Mouse (Mus musculus): ENCODE data around the gene Fasn. TPM values are rescaled to one million over a fixed set of nuclear protein-coding genes. Genes with fewer than 3 reads are reported as not detected.
"Not testable (repeated sequence)": the region's sequence is repeated elsewhere in the genome, so short reads cannot be mapped to it uniquely, and the experiment has no call there.

Fasn gene
- total RNA-seq, 2 experiments from 2014 or later, result 48.6 to 49.9 TPM

DNA sequence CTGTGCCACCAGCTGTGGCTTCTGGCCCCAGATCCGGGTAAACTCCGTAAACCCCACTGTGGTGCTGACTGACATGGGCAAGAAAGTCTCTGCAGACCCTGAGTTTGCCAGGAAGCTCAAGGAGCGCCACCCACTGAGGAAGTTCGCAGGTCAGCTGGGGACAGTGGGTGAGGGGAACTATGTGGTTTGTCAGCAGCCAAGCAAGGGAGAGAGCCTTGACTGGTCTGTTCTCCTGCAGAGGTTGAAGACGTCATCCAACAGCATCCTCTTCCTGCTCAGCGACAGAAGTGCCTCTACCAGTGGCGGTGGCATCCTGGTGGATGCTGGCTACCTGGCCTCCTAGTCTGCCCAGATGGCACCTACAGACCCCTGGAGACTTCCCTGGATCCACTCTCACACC lies 57.3 kb downstream of the Fasn start:
- DNase-seq (ENCODE audit: low spot score in 2 of 2), result not testable (repeated sequence)

DNA sequence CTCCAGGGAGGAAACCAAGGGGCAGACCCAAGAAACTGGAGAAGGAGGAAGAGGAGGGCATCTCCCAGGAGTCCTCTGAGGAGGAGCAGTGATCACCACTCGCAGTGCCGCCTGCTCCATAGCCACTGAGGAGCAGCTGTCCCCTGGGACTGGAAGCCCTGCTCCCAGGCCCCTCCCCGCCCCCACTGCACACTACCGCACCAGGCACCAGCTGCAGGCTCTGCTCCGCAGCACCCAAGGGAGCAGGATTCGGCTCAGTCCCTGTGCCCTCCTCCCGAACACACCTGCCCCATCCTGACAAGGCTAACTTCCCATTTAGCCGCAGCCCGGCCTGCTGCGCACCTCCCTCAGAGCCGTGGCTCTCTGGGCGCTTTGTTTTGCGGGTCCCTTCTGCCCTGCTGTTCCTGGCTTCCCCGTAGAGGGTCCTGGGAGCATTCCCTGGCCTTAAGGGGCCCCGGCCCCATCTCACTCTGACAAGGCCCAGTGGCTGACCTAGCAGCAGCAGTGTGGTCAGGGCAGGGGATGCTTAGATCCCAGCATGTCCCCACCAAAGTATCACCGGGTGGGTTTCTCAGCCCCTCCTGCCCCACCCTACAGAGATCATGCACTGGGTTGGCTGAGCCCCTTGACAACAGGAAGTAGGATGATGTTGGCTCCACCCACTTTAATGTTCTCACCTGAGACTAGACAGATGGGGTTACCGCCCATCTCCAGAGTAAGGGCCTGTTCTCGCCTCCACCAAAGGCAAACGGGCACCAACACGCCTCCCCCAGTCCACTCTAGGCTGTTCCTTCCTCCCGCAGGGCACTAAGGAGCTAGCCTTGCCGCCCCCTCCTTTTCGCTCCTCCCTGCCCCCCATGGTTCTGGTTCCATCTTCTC lies 61.0 kb downstream of the Fasn start:
- DNase-seq (ENCODE audit: low spot score in 2 of 2), result not testable (repeated sequence)

DNA sequence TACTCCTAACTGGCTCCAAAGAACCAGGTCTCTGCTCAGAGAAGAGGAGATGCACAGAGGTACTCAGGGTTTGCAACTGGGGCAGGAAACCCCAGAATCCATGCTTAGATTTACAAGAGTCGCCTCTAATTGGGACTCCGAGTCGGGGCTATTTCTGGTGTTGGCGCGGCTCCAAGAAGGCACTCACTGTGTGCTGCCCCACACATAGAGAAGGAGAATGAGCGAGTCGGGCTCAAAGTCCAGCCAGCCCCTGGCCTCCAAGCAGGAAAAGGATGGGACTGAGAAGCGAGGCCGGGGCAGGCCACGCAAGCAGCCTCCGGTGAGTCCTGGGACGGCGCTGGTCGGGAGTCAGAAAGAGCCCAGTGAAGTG lies 61.7 kb downstream of the Fasn start, which contains the start of gene Hmga1b:
TSS of gene Hmga1b (plus strand) at position 123 of the 370 bp plus-strand sequence.
- not testable (repeated sequence) for DNase-seq (ENCODE audit: low spot score in 2 of 2)

DNA sequence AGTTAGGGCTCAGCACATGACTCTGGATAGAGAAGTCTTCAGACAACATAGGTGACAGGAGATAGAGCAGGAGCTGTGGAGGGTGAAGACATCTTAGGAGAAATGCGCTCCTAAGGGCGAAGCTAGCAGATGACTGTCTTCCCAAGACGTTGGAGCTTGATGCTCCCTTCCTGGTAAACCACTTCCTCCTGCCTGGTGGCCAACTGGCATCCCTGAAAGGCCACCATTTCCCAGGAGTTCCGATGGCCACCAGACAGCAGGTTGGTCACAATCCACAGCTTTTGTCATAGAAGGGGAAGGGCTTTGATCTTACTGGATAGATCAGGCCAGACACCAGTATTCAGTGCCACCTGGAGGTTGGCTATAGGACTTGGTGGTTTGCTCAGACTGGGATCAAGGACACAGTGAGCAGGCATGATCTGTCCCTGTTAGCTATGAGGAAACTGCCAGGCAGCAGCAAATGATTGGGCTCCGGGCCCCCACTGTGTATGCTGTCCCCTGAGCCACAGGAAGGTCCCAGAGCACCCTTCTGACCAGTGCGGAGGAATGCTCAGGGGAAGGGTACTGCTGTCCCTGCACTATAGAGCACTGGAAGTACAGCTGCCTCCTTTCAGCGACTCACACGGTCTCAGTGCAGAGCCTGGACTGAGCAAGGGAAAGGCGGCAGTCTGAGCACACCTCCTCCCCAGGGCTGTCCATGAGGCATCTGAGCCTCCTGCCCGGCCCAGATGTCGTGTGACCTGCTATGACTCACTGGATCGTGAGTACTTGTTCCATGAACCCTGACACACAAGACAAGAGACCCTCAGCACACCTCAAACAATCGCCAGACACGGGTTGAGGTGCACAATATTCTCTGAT lies 62.3 kb downstream of the Fasn start:
- no peak for DNase-seq (ENCODE audit: low spot score in 2 of 2)

DNA sequence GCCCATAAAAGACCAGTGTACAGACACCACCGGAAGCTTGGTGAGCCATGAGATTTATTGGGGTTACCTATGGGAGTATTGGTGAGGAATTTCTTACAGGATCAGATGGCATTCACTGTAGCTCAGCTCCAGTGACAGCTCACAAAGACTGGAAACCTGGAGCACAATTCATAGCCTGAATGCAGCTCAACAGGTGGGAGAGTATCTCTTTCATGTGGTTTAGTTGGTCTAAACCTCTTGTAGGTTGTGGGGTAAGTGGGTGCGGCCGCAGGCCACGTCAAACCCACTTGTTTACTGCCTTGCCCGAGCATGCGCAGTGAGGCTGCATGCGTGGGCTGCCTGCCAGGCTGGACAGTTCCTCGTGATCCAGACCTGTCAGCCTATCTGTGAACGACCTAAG lies 64.1 kb downstream of the Fasn start:
- DNase-seq (ENCODE audit: low spot score in 2 of 2), result no peak

Other genes starting within 250 kb of the Fasn start
- 100 to 1,000 TPM; 278 to 300 TPM for gene Arhgdia, start 242.9 kb downstream of the Fasn start, total RNA-seq (2021)
- 100 to 1,000 TPM; 112 to 113 TPM for gene Alyref, start 226.2 kb downstream of the Fasn start, total RNA-seq (2021)
- 10 to 100 TPM; 72.5 to 86.2 TPM for gene Anapc11, start 226.1 kb downstream of the Fasn start, total RNA-seq (2021)
- gene Npb, start 216.1 kb downstream of the Fasn start, total RNA-seq (2021), result 1 to 10 TPM in 1 of 2 experiments, not detected in 1; 1.3 TPM
- gene Pcyt2, start 206.6 kb downstream of the Fasn start, total RNA-seq (2021), result 10 to 100 TPM; 36.6 to 41.4 TPM
- 10 to 100 TPM; 12.2 to 12.6 TPM for gene Sirt7, start 199.3 kb downstream of the Fasn start, total RNA-seq (2021)
- gene Mafg, start 190.9 kb downstream of the Fasn start, total RNA-seq (2021), result 10 to 100 TPM; 36.7 to 42.6 TPM
- 10 to 100 TPM; 27.6 to 29.0 TPM for gene Pycr1, start 180.8 kb downstream of the Fasn start, total RNA-seq (2021)
- gene Myadml2, start 176.4 kb downstream of the Fasn start, total RNA-seq (2021), result 10 to 100 TPM; 81.2 to 83.4 TPM
- 1 to 10 TPM; 1.2 to 1.7 TPM for gene Notum, start 163.4 kb downstream of the Fasn start, total RNA-seq (2021)
- gene Aspscr1, start 151.6 kb downstream of the Fasn start, total RNA-seq (2021), result 10 to 100 TPM; 48.6 to 55.3 TPM
- 10 to 100 TPM; 33.7 to 48.7 TPM for gene Cenpx, start 110.8 kb downstream of the Fasn start, total RNA-seq (2021)
- gene Lrrc45, start 110.6 kb downstream of the Fasn start, total RNA-seq (2021), result 10 to 100 TPM; 16.0 to 21.0 TPM
- gene Rac3, start 103.1 kb downstream of the Fasn start, total RNA-seq (2021), result 1 to 10 TPM; 2.5 to 4.8 TPM
- gene Dcxr, start 97.3 kb downstream of the Fasn start, total RNA-seq (2021), result 1 to 10 TPM; 4.8 to 5.3 TPM
- gene Cbr2, start 92.4 kb downstream of the Fasn start, total RNA-seq (2021), result 10 to 100 TPM in 1 of 2 experiments, 1 to 10 TPM in 1; 9.5 to 10.4 TPM
- gene Hmga1b, start 61.8 kb downstream of the Fasn start, total RNA-seq (2021), result 10 to 100 TPM; 26.7 to 27.1 TPM
- gene Rfng, start 40.3 kb downstream of the Fasn start, total RNA-seq (2021), result 10 to 100 TPM in 1 of 2 experiments, 1 to 10 TPM in 1; 8.3 to 10.9 TPM
- gene Gps1, start 40.3 kb downstream of the Fasn start, total RNA-seq (2021), result 10 to 100 TPM; 67.1 to 70.9 TPM
- gene Dus1l, start 28.1 kb downstream of the Fasn start, total RNA-seq (2021), result 10 to 100 TPM; 37.8 TPM
- gene Ccdc57, start 108.3 kb upstream of the Fasn start, total RNA-seq (2021), result 1 to 10 TPM; 6.2 TPM
- 100 to 1,000 TPM; 151 to 160 TPM for gene Slc16a3, start 123.9 kb upstream of the Fasn start, total RNA-seq (2021)
- gene Csnk1d, start 166.8 kb upstream of the Fasn start, total RNA-seq (2021), result 100 to 1,000 TPM in 1 of 2 experiments, 10 to 100 TPM in 1; 85.4 to 111 TPM
- gene Cd7, start 214.9 kb upstream of the Fasn start, total RNA-seq (2021), result not detected
- not detected for gene Sectm1b, start 239.0 kb upstream of the Fasn start, total RNA-seq (2021)